ENCODE assay signal across 8 mouse cellular contexts in the genomic region with DNA sequence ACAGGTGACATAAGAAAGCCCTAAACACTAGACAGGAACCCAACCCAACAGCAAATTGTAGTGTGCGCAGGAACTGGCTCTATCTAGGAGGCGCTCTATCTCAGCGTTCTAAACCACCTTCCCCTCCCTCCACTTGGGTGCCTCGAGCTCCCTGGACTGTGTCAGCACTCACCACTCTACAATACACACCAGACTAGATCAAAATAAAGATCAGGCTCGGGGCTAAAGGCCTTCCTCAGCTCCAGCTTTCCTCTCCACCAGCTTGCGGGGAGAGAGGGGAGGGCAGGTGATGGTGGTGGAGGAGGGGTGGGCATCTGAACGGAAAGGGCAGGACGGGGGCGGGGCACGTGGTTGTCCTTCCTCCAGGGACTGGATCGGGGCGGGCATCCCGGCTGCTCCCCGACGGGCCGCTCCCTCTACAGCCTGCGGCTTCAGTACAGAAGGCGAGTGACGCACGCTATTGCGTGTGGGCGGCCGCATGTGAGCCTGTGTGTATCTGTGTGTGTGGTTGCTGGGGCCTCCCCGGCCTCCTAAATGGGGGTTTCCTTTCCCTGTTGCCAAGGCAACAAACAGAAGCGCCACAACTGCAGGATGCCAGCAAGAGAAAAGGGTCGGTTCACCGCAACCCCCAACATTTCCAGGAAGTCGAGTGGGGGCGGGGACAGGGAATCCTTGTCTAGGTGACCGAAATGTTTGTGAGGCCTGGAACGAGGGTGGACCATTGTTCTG. TPM values are rescaled to one million over a fixed set of nuclear protein-coding genes. Genes with fewer than 3 reads are reported as not detected.
DNase-seq lines count a peak whose midpoint lies in the region; ATAC-seq and TF ChIP-seq lines count a peak whose summit lies in the region.

A gene (minus strand): TSS at position 265 of the 729 bp plus-strand sequence.

- H3K27me3 ChIP-seq in heart, embryonic 10.5 days (ENCODE audit: insufficient read depth, poor library complexity, severe bottlenecking) = no peaks in the 10 kb centered on the region
- H3K27me3 ChIP-seq in kidney, embryonic 14.5 days (ENCODE audit: control insufficient read depth, insufficient read depth, low read length) = no peaks in the 10 kb centered on the region
- H3K27me3 ChIP-seq in limb, embryonic 14.5 days (ENCODE audit: control insufficient read depth, insufficient read depth, low read length) = no peaks in the 10 kb centered on the region
- H3K27me3 ChIP-seq in midbrain, embryonic 16.5 days (ENCODE audit: control insufficient read depth, insufficient read depth, low read depth, low read length) = no peaks in the 10 kb centered on the region

- peak within 1 kb of the TSS; percentile 93 for H3K27ac ChIP-seq in heart, embryonic 10.5 days
- H3K27ac ChIP-seq in kidney, embryonic 14.5 days (ENCODE audit: low read depth, low read length) = peak within 1 kb of the TSS; percentile 87
- H3K27ac ChIP-seq in limb, embryonic 14.5 days (replicated peaks; ENCODE audit: low read depth, low read length) = peak within 1 kb of the TSS; percentile 92
- peak within 1 kb of the TSS; percentile 91 for H3K27ac ChIP-seq in midbrain, embryonic 16.5 days (ENCODE audit: low read length)

- peak within 1 kb of the TSS; percentile 52 for H3K9ac ChIP-seq in kidney, embryonic 14.5 days (ENCODE audit: low read depth, low read length)
- H3K9ac ChIP-seq in limb, embryonic 14.5 days (ENCODE audit: low read depth, low read length, severe bottlenecking) = peak within 1 kb of the TSS; percentile 38; the same call in 1 of the 2 replicates
- peak within 1 kb of the TSS; percentile 66 for H3K9ac ChIP-seq in midbrain, embryonic 16.5 days (ENCODE audit: low read depth, low read length)

- under 1% methylated on average over 31 of the region's 31 CpGs for WGBS in heart, embryonic 10.5 days
- under 1% methylated on average over 31 of the region's 31 CpGs for WGBS in kidney, embryonic 14.5 days
- 1% methylated on average over 30 of the region's 31 CpGs for WGBS in limb, embryonic 14.5 days
- WGBS in midbrain, embryonic 16.5 days = under 1% methylated on average over 29 of the region's 31 CpGs

- DNase-seq in B cell, adult 2 months = peak; percentile 98 to 99
- DNase-seq in brain, adult 2 months (ENCODE audit: low read depth, low spot score) = peak; percentile 97
- DNase-seq in heart, embryonic 10.5 days (ENCODE audit: low spot score) = peak; percentile 98
- peak; percentile 93 for DNase-seq in limb, embryonic 14.5 days (ENCODE audit: low spot score)
- peak; percentile 61 to 86 for DNase-seq in spleen, postnatal 10 days (ENCODE audit: low spot score in 2 of 2)

- H3K36me3 ChIP-seq in heart, embryonic 10.5 days = no peaks in the 10 kb centered on the region
- H3K36me3 ChIP-seq in kidney, embryonic 14.5 days (ENCODE audit: control insufficient read depth, insufficient read depth, low read length) = no peaks in the 10 kb centered on the region
- no peaks in the 10 kb centered on the region for H3K36me3 ChIP-seq in limb, embryonic 14.5 days (ENCODE audit: control insufficient read depth, insufficient read depth, low read length)
- no peaks in the 10 kb centered on the region for H3K36me3 ChIP-seq in midbrain, embryonic 16.5 days (ENCODE audit: control insufficient read depth, insufficient read depth, low read length)

- no peak for TF ChIP-seq POLR2A in limb, embryonic 14.5 days (IDR thresholded peaks at IDR 0.05; ENCODE audit: borderline replicate concordance, extremely low read depth, insufficient read depth, insufficient read length)

- H3K4me1 ChIP-seq in heart, embryonic 10.5 days = peaks cover 71% of the 10 kb centered on the region
- H3K4me1 ChIP-seq in kidney, embryonic 14.5 days (ENCODE audit: control insufficient read depth, insufficient read depth, low read length) = peaks cover 13% of the 10 kb centered on the region; the same call in 1 of the 2 replicates
- H3K4me1 ChIP-seq in limb, embryonic 14.5 days (ENCODE audit: control insufficient read depth, insufficient read depth, low read length) = peaks cover 70% of the 10 kb centered on the region
- peaks cover 20% of the 10 kb centered on the region for H3K4me1 ChIP-seq in midbrain, embryonic 16.5 days (ENCODE audit: control insufficient read depth, insufficient read depth, low read length)

- peak within 1 kb of the TSS; percentile 49 for H3K4me2 ChIP-seq in kidney, embryonic 14.5 days (replicated peaks; ENCODE audit: low read depth, low read length)
- H3K4me2 ChIP-seq in limb, embryonic 14.5 days (replicated peaks; ENCODE audit: low read depth, low read length, severe bottlenecking) = peak within 1 kb of the TSS; percentile 39
- peak within 1 kb of the TSS; percentile 67 for H3K4me2 ChIP-seq in midbrain, embryonic 16.5 days (ENCODE audit: low read length)

- H3K4me3 ChIP-seq in heart, embryonic 10.5 days = peak within 1 kb of the TSS; percentile 63
- H3K4me3 ChIP-seq in kidney, embryonic 14.5 days (ENCODE audit: low read length) = peak within 1 kb of the TSS; percentile 37
- H3K4me3 ChIP-seq in limb, embryonic 14.5 days (replicated peaks; ENCODE audit: low read length) = peak within 1 kb of the TSS; percentile 24
- peak within 1 kb of the TSS; percentile 39 for H3K4me3 ChIP-seq in midbrain, embryonic 16.5 days (ENCODE audit: low read depth, low read length)

- peak; percentile 79 for ATAC-seq in erythroblast, adult 5-6 weeks (replicated peaks; ENCODE audit: low FRiP score, poor library complexity, severe bottlenecking)
- peak; percentile 96 for ATAC-seq in kidney, embryonic 14.5 days (ENCODE audit: low FRiP score, low TSS enrichment)
- ATAC-seq in limb, embryonic 14.5 days (ENCODE audit: low FRiP score, low read depth) = peak; percentile 93
- ATAC-seq in midbrain, embryonic 16.5 days = peak; percentile 96

- no peaks in the 10 kb centered on the region for H3K9me3 ChIP-seq in heart, embryonic 10.5 days
- H3K9me3 ChIP-seq in kidney, embryonic 14.5 days (ENCODE audit: control insufficient read depth, low read length) = no peaks in the 10 kb centered on the region
- H3K9me3 ChIP-seq in limb, embryonic 14.5 days (ENCODE audit: control insufficient read depth, low read length) = no peaks in the 10 kb centered on the region
- H3K9me3 ChIP-seq in midbrain, embryonic 16.5 days (replicated peaks; ENCODE audit: control insufficient read depth, low read length, poor library complexity, severe bottlenecking) = no peaks in the 10 kb centered on the region

RNA-seq across cellular contexts. Expression of the gene that starts here (rescaled TPM):
- 6.9 and 9.0 TPM in 2 replicates for total RNA-seq in erythroblast, adult 5-6 weeks (2015; ENCODE audit: low replicate concordance)
- 45.6 and 52.7 TPM in 2 replicates for total RNA-seq in erythroblast, adult 5-6 weeks (2017; ENCODE audit: low replicate concordance)
- polyA plus RNA-seq in heart, embryonic 10.5 days (2016; fragmentation: Nextera tagmentation; extraction: Ambion mirVana) = 57.7 and 80.7 TPM in 2 replicates
- polyA plus RNA-seq in kidney, embryonic 14.5 days (2014; fragmentation: Nextera tagmentation; extraction: Ambion mirVana) = 41.6 and 55.7 TPM in 2 replicates
- 238 and 364 TPM in 2 replicates for polyA plus RNA-seq in limb, embryonic 14.5 days (2012; rRNA removed)
- polyA plus RNA-seq in limb, embryonic 14.5 days (2014; fragmentation: Nextera tagmentation; extraction: Ambion mirVana) = 378 and 402 TPM in 2 replicates
- polyA plus RNA-seq in midbrain, embryonic 16.5 days (2015; fragmentation: Nextera tagmentation; extraction: Ambion mirVana) = 51.0 and 59.7 TPM in 2 replicates

Comparison
In these comparisons a context has a peak if more than half of its experiments do, and no peak if none do; other contexts are left out.
1. Peak in every context shown above with its lines: DNase-seq, ATAC-seq, H3K4me3 ChIP-seq and H3K27ac ChIP-seq.